Mouse (Mus musculus): ENCODE measurements around the gene Polr3f. TPM values are rescaled to one million over a fixed set of nuclear protein-coding genes. Genes with fewer than 3 reads are reported as not detected.

Gene Polr3f
- polyA plus RNA-seq, 1 experiment from 2014 or later, result 16.9 TPM

- Histone ChIP-seq H3K9me3 (no peaks in the 10 kb centered on the region), H3K27ac (replicated peaks) (no peak overlapping the region), H3K36me3 (peaks cover 67% of the 10 kb centered on the region), H3K4me2 (no peak overlapping the region), H3K27me3 (replicated peaks) (no peaks in the 10 kb centered on the region), H3K4me1 (no peaks in the 10 kb centered on the region; the same call in 1 of the 2 replicates), H3K4me3 (no peak overlapping the region), H3K9ac (no peak overlapping the region)
- 73% methylated on average over 4 of the region's 4 CpGs for WGBS
- ATAC-seq (ENCODE audit: extremely low read depth, insufficient number of reproducible peaks, low FRiP score, low TSS enrichment), result no peak
Observed at GRCm38 (mm10) chr2:144588723-144589122, 61.2 kb downstream of the Polr3f start.

Other genes starting within 250 kb of the Polr3f start
- gene Ovol2, start 195.6 kb upstream of the Polr3f start, polyA plus RNA-seq (2015; fragmentation: Nextera tagmentation; extraction: Ambion mirVana), result 0.13 and 0.24 TPM in 2 replicates
- 24.7 and 27.9 TPM in 2 replicates for gene Kat14, start 158.7 kb upstream of the Polr3f start, polyA plus RNA-seq (2015; fragmentation: Nextera tagmentation; extraction: Ambion mirVana)
- gene Pet117, start 158.7 kb upstream of the Polr3f start, polyA plus RNA-seq (2015; fragmentation: Nextera tagmentation; extraction: Ambion mirVana), result 0.90 and 1.3 TPM in 2 replicates
- 0.57 and 0.79 TPM in 2 replicates for gene Dzank1, start 304 bp upstream of the Polr3f start, polyA plus RNA-seq (2015; fragmentation: Nextera tagmentation; extraction: Ambion mirVana)
- gene Rbbp9, start 23.2 kb downstream of the Polr3f start, polyA plus RNA-seq (2015; fragmentation: Nextera tagmentation; extraction: Ambion mirVana), result 34.2 and 37.0 TPM in 2 replicates
- gene Sec23b, start 28.5 kb downstream of the Polr3f start, polyA plus RNA-seq (2015; fragmentation: Nextera tagmentation; extraction: Ambion mirVana), result 41.7 and 42.8 TPM in 2 replicates
- 47.6 and 53.2 TPM in 2 replicates for gene Smim26, start 66.3 kb downstream of the Polr3f start, polyA plus RNA-seq (2015; fragmentation: Nextera tagmentation; extraction: Ambion mirVana)
- 27.9 and 30.2 TPM in 2 replicates for gene Dtd1, start 72.2 kb downstream of the Polr3f start, polyA plus RNA-seq (2015; fragmentation: Nextera tagmentation; extraction: Ambion mirVana)

Measured in heart, embryonic 13.5 days (tissue).